Mouse (Mus musculus) E14TG2a.4 (cell line): ENCODE results near the gene Gm47283.
A peak's percentile ranks its signal among the peaks of the same experiment; 100 is the strongest.
"Not testable (repeated sequence)": the region's sequence is repeated elsewhere in the genome, so short reads cannot be mapped to it uniquely, and the experiment has no call there.

Experiments
- H3K27me3 ChIP-seq: 2 replicates; pipeline ENCODE4 v1.6.1; 2014; ENCODE audit warnings: low read length, control low read depth; ENCODE audit not compliant: insufficient read depth
- H3K36me3 ChIP-seq: 2 replicates; pipeline ENCODE4 v1.6.1; 2014; ENCODE audit warnings: low read length, control low read depth; ENCODE audit not compliant: insufficient read depth
- H3K4me1 ChIP-seq: replicated peaks from 2 replicates; pipeline ENCODE4 v1.6.1; 2014; ENCODE audit warnings: low read depth, low read length, control low read depth
- H3K4me3 ChIP-seq: replicated peaks from 2 replicates; pipeline ENCODE4 v1.5.1; 2014; ENCODE audit warnings: mild to moderate bottlenecking, low read length
- H3K9me3 ChIP-seq: 2 replicates; pipeline ENCODE4 v1.6.1; 2014; ENCODE audit warnings: low read length, control low read depth
- CTCF ChIP-seq: conservative IDR thresholded peaks from 2 replicates; pipeline ENCODE4 v1.5.1; 2014; ENCODE audit warnings: low read length
- NANOG ChIP-seq: IDR thresholded peaks from 2 replicates; pipeline ENCODE4 v1.6.1; 2014; ENCODE audit warnings: borderline replicate concordance, low read length, mixed read lengths
- POU5F1 ChIP-seq: IDR thresholded peaks from 2 replicates; pipeline ENCODE4 v1.6.1; 2014; ENCODE audit warnings: low read length, borderline replicate concordance

Gm47283 gene

DNA sequence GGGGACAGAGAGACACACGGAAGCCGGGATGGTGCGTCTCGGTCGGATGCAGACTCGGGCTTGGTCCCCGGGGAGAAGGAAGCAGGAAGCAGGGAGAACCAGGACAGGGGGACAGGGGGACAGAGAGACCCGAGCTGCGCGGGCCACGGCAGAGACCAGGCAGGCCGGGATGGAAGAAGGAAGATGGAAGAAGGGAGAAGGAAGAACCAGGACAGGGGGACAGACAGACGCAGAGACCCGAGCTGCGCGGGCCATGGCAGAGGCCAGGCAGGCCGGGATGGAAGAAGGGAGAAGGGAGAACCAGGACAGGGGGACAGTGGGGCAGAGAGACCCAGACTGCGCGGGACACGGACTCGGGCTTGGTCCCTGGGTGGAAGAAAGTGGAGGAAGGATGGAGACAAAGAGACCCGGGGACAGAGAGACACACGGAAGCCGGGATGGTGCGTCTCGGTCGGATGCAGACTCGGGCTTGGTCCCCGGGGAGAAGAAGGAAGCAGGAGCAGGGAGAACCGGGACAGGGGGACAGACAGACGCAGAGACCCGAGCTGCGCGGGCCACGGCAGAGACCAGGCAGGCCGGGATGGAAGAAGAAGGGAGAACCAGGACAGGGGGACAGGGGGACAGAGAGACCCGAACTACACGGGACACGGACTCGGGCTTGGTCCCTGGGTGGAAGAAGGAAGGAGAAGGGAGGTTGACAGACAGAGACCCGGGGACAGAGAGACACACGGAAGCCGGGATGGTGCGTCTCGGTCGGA lies 41.3 kb upstream of the Gm47283 start:
- peak overlapping the region; percentile 50; the same call in 1 of the 2 replicates for H3K4me3 ChIP-seq
- H3K9me3 ChIP-seq: peaks cover 70% of the 10 kb centered on the region
- H3K27me3 ChIP-seq, H3K4me1 ChIP-seq: not testable (repeated sequence)
- H3K36me3 ChIP-seq: peaks cover 59% of the 10 kb centered on the region

DNA sequence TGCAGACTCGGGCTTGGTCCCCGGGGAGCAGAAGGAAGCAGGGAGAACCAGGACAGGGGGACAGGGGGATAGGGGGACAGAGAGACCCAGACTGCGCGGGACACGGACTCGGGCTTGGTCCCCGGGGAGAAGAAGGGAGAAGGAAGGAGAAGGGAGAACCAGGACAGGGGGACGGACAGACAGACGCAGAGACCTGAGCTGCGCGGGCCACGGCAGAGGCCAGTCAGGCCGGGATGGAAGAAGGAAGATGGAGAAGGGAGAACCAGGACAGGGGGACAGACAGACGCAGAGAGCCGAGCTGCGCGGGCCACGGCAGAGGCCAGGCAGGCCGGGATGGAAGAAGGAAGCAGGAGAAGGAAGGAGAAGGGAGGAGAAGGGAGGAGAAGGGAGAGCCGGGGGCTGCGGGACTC lies 40.7 kb upstream of the Gm47283 start:
- Histone ChIP-seq H3K4me1 (no peaks in the 10 kb centered on the region), H3K4me3 (no peak overlapping the region; the same call in 1 of the 2 replicates), H3K36me3 (peaks cover 53% of the 10 kb centered on the region), H3K9me3 (peaks cover 64% of the 10 kb centered on the region), H3K27me3 (no peaks in the 10 kb centered on the region)
- TF ChIP-seq NANOG (no peak), CTCF (no peak), POU5F1 (no peak)

DNA sequence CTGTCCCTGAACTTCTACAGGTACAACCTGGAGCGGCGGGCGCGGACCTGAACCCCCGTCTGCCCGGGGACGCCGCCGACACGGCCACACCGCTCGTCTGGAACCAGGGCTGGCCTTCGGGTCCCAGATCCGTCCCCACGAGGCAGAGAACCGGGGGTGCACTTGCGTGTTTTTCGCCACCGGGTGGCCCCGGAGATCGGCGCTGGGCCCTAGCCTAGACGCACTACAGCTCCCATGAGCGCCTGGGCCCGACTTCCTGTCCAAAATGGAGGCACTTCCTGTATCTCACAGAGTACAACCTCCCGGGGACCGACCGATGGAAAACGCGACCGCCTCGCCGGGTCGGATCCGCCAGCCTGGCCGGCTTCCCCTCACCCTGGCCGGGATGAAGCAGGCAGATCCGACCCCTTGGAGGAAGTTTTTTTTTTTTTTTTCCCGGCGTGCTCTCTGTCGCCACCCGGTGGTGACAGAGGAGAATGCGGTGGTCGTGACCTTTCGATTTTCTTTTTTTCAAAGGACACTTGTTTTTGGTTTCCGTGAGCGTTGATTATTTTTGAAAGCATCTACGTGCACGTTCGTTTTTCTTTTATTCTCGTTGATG lies 40.1 kb upstream of the Gm47283 start:
- not testable (repeated sequence) for H3K4me1 ChIP-seq, H3K27me3 ChIP-seq
- peaks cover 47% of the 10 kb centered on the region for H3K36me3 ChIP-seq
- peaks cover 57% of the 10 kb centered on the region for H3K9me3 ChIP-seq
- H3K4me3 ChIP-seq: peak overlapping the region; percentile 53

GRCm38 (mm10) chrY:90745256-90745655 lies 39.3 kb upstream of the Gm47283 start:
- Histone ChIP-seq H3K36me3 (peaks cover 39% of the 10 kb centered on the region), H3K9me3 (peaks cover 49% of the 10 kb centered on the region)
- H3K4me1 ChIP-seq, H3K27me3 ChIP-seq, H3K4me3 ChIP-seq: not testable (repeated sequence)

- H3K4me3 ChIP-seq, H3K4me1 ChIP-seq, H3K27me3 ChIP-seq, H3K9me3 ChIP-seq, H3K36me3 ChIP-seq: not testable (repeated sequence)
Measured at GRCm38 (mm10) chrY:90754721-90755120, 29.8 kb upstream of the Gm47283 start, which contains the start of gene Gm21860. TSS of gene Gm21860 (minus strand) at chrY:90754821.

DNA sequence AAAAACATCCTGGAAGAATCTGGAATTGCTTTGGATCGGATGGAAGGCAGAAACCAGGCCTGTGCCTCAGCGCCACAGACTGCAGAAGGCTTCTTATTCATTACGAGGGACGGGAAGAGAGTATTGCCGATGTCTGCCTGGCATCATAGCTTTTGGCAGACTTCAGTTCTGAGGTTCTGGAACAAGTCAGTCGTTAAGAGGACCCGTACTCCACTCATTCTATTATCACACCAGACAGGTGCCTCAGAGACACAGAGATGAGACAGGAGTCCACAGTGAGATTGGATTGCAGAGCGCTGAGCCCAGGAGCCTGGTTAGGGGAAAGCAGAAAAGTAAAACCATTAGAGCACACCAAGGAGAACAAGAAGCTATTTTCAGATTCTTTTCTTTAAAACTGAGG lies 54.5 kb downstream of the Gm47283 start, which contains the start of gene Gm21748:
Gene Gm21748, minus strand, starts transcription at position 101 of the 400 bp plus-strand sequence.
- H3K36me3 ChIP-seq, H3K4me3 ChIP-seq, H3K4me1 ChIP-seq, H3K27me3 ChIP-seq, H3K9me3 ChIP-seq: not testable (repeated sequence)
